Mouse (Mus musculus): Measurements from ENCODE around the gene Mical2. TPM values are rescaled to one million over a fixed set of nuclear protein-coding genes. Genes with fewer than 3 reads are reported as not detected.

Mical2 gene
- polyA plus RNA-seq, 1 experiment from 2014 or later: 15.3 TPM

DNA sequence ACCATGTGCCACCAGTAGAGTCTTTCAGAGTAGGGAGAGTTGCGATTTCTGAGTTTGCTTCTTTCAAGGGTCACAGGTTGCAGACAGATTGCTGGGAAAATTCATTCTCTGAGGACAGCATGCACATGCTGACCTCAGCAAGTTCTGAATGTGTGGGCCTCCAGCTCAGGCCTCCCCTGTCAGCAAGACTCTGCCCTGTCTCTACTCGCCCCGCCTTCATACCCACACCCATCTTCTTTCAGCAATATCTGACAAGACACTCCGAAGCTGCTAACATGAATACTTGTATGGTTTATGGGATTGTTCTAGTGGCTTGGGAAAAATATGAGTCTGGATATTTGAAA, 84.3 kb downstream of the Mical2 start:
- peaks cover 6% of the 10 kb centered on the region for H3K36me3 ChIP-seq (ENCODE audit: insufficient read depth)
- 55% methylated on average over 4 of the region's 4 CpGs for WGBS

DNA sequence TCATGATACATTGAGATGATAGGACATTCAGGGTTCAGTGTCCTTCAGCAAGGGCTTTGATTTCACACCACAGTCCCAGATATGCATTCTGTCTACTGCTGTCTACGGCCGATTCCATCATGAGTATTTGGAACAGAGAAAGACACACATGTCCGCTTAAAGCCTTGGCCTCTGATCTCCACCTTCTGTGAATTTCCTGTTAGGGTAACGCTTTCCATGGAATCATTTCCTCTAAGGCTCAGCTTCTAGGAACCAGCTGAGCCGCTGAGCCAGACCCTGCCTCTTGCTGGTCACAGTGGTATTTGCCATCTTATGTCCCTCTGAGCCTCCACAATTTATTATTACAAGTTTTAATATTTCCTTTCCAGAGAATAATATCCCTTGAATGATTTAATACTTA, 87.6 kb downstream of the Mical2 start:
- Histone ChIP-seq H3K36me3 (ENCODE audit: insufficient read depth) (peaks cover 9% of the 10 kb centered on the region), H3K9me3 (ENCODE audit: low read depth, low read length) (no peaks in the 10 kb centered on the region), H3K27ac (ENCODE audit: low read depth) (no peak overlapping the region), H3K4me1 (ENCODE audit: insufficient read depth) (no peaks in the 10 kb centered on the region), H3K4me3 (ENCODE audit: low read depth, low read length) (no peak overlapping the region), H3K9ac (no peak overlapping the region), H3K27me3 (ENCODE audit: insufficient read depth, low read length) (no peaks in the 10 kb centered on the region), H3K4me2 (no peak overlapping the region)
- no peak for TF ChIP-seq CTCF (IDR thresholded peaks at IDR 0.05; ENCODE audit: low read depth)
- ATAC-seq (ENCODE audit: insufficient read depth) (no peak), DNase-seq (no peak)
- WGBS: 52% methylated on average over 5 of the region's 5 CpGs

More for the DNA sequence above, 84.3 kb downstream of the Mical2 start:
- Histone ChIP-seq H3K4me1 (ENCODE audit: insufficient read depth) (no peaks in the 10 kb centered on the region), H3K27ac (ENCODE audit: low read depth) (peak overlapping the region; percentile 71), H3K9ac (no peak overlapping the region), H3K9me3 (ENCODE audit: low read depth, low read length) (no peaks in the 10 kb centered on the region), H3K4me2 (no peak overlapping the region), H3K4me3 (ENCODE audit: low read depth, low read length) (no peak overlapping the region), H3K27me3 (ENCODE audit: insufficient read depth, low read length) (no peaks in the 10 kb centered on the region)
- no peak for DNase-seq
- TF ChIP-seq CTCF (IDR thresholded peaks at IDR 0.05; ENCODE audit: low read depth): no peak
- peak; percentile 58; the same call in 1 of the 2 replicates for ATAC-seq (ENCODE audit: insufficient read depth)

DNA sequence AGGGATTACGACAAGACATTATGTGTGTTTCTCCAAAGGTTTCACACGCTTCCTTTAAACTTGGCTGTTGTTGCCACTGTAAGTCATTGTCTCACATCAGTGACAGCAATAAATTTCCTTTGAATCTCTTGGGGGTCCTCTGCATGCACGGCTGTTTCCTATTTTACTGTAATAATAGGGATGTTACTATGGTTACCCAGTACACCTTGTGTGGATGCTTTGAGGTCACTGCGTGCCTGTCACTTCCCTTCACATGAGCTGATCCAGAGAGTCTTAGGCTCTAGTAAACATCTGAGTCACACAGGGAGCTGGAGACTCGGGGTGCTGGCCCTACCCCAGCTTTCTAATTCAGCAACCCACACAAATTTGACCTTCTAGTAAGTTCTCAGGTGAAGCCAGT, 88.0 kb downstream of the Mical2 start:
- Histone ChIP-seq H3K9me3 (ENCODE audit: low read depth, low read length) (no peaks in the 10 kb centered on the region), H3K4me3 (ENCODE audit: low read depth, low read length) (no peak overlapping the region), H3K4me2 (no peak overlapping the region), H3K9ac (no peak overlapping the region), H3K27me3 (ENCODE audit: insufficient read depth, low read length) (no peaks in the 10 kb centered on the region), H3K27ac (ENCODE audit: low read depth) (no peak overlapping the region), H3K36me3 (ENCODE audit: insufficient read depth) (peaks cover 9% of the 10 kb centered on the region), H3K4me1 (ENCODE audit: insufficient read depth) (no peaks in the 10 kb centered on the region)
- no peak for TF ChIP-seq CTCF (IDR thresholded peaks at IDR 0.05; ENCODE audit: low read depth)
- 49% methylated on average over 5 of the region's 5 CpGs for WGBS
- ATAC-seq (ENCODE audit: insufficient read depth) (no peak), DNase-seq (no peak)

DNA sequence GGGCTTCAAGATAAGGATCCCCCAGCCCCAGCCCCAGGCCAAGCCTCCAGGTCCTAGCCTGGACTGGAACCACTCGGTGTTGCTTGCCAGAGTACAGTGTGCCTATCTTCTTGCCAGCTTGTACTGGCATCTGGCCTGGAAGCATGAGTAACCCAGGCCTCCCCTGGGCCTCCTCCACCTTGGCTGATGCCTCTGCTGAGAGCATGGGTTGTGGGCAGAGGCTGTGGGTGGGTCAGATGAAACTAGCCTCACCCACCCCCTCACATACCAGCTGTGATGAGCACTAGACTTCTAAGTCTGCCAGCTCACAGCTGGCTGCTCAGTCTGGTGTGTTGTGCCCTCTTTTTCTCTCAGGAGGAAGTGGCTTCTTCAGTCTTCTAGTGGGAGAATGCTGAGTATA, 90.6 kb downstream of the Mical2 start:
- Histone ChIP-seq H3K27ac (ENCODE audit: low read depth) (no peak overlapping the region), H3K4me3 (ENCODE audit: low read depth, low read length) (no peak overlapping the region), H3K27me3 (ENCODE audit: insufficient read depth, low read length) (no peaks in the 10 kb centered on the region), H3K36me3 (ENCODE audit: insufficient read depth) (peaks cover 9% of the 10 kb centered on the region), H3K4me1 (ENCODE audit: insufficient read depth) (no peaks in the 10 kb centered on the region), H3K9me3 (ENCODE audit: low read depth, low read length) (no peaks in the 10 kb centered on the region), H3K4me2 (no peak overlapping the region), H3K9ac (no peak overlapping the region)
- TF ChIP-seq CTCF (IDR thresholded peaks at IDR 0.05; ENCODE audit: low read depth): no peak
- DNase-seq (no peak), ATAC-seq (ENCODE audit: insufficient read depth) (no peak)
- 93% methylated on average over 1 of the region's 1 CpGs for WGBS

DNA sequence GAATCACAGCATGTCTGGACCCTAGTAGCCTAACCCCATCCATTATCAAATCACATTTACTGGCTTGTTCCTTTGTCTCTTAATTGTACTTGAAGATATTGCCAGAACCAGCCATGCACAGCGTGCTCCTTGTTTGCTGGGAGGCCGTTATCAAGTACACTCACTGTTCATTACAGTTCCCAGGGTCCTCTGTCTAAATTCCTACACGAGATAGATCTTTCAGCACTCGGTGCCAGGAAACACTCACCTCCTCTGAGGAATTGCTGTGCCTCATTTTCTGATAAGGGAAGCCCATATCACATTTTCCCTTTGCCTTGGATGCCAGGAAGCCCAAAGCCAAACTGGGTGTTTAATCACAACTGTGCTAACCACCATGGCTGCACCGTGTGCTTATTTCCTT, 91.8 kb downstream of the Mical2 start:
- H3K27ac ChIP-seq (ENCODE audit: low read depth): peak overlapping the region; percentile 4; the same call in 1 of the 2 replicates
- H3K27me3 ChIP-seq (ENCODE audit: insufficient read depth, low read length): no peaks in the 10 kb centered on the region
- no peak overlapping the region for H3K9ac ChIP-seq
- H3K4me2 ChIP-seq: no peak overlapping the region
- WGBS: 24% methylated on average over 5 of the region's 5 CpGs
- TF ChIP-seq CTCF (IDR thresholded peaks at IDR 0.05; ENCODE audit: low read depth): no peak
- no peaks in the 10 kb centered on the region for H3K4me1 ChIP-seq (ENCODE audit: insufficient read depth)
- ATAC-seq (ENCODE audit: insufficient read depth): no peak
- no peak overlapping the region for H3K4me3 ChIP-seq (ENCODE audit: low read depth, low read length)
- H3K9me3 ChIP-seq (ENCODE audit: low read depth, low read length): no peaks in the 10 kb centered on the region
- peaks cover 7% of the 10 kb centered on the region for H3K36me3 ChIP-seq (ENCODE audit: insufficient read depth)
- DNase-seq: no peak

DNA sequence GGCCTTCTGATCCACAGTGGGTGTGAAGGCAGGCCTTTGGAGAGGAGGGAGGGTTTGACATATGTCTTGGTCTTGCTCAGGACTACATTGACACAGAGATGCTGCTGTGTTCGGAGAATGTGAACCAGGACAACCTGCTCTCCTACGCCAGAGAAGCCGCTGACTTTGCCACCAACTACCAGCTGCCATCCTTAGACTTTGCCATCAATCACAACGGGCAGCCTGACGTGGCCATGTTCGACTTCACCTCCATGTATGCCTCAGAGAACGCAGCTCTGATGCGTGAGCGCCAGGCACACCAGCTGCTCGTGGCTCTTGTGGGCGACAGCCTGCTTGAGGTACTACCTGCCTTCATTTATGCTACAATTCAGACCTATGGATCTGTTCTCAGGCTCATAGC, 92.7 kb downstream of the Mical2 start:
- H3K9ac ChIP-seq: no peak overlapping the region
- no peak for ATAC-seq (ENCODE audit: insufficient read depth)
- H3K4me2 ChIP-seq: no peak overlapping the region
- peaks cover 10% of the 10 kb centered on the region for H3K36me3 ChIP-seq (ENCODE audit: insufficient read depth)
- TF ChIP-seq CTCF (IDR thresholded peaks at IDR 0.05; ENCODE audit: low read depth): no peak
- DNase-seq: no peak
- H3K27me3 ChIP-seq (ENCODE audit: insufficient read depth, low read length): no peaks in the 10 kb centered on the region
- no peak overlapping the region for H3K27ac ChIP-seq (ENCODE audit: low read depth)
- H3K9me3 ChIP-seq (ENCODE audit: low read depth, low read length): no peaks in the 10 kb centered on the region
- no peaks in the 10 kb centered on the region for H3K4me1 ChIP-seq (ENCODE audit: insufficient read depth)
- no peak overlapping the region for H3K4me3 ChIP-seq (ENCODE audit: low read depth, low read length)
- WGBS: 89% methylated on average over 11 of the region's 11 CpGs

DNA sequence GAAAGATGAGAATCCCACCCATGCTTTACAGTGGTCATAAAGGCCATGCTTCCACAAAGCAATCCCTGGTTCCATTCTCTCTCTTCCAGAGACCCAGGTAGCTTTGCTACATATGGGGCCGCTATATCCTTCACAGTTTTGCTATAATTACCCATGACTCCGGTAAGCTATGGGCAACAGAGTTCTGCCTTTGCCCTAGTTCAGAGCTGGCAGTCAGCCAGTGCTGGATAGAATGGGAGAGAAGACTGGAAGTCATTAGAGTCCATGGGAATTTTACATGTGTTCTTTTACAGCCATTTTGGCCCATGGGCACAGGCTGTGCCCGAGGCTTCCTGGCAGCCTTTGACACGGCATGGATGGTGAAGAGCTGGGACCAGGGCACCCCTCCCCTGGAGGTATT, 93.8 kb downstream of the Mical2 start:
- Histone ChIP-seq H3K4me3 (ENCODE audit: low read depth, low read length) (no peak overlapping the region), H3K9me3 (ENCODE audit: low read depth, low read length) (no peaks in the 10 kb centered on the region), H3K27ac (ENCODE audit: low read depth) (no peak overlapping the region), H3K4me2 (no peak overlapping the region), H3K9ac (no peak overlapping the region), H3K36me3 (ENCODE audit: insufficient read depth) (peaks cover 19% of the 10 kb centered on the region), H3K4me1 (ENCODE audit: insufficient read depth) (no peaks in the 10 kb centered on the region), H3K27me3 (ENCODE audit: insufficient read depth, low read length) (no peaks in the 10 kb centered on the region)
- TF ChIP-seq CTCF (IDR thresholded peaks at IDR 0.05; ENCODE audit: low read depth): no peak
- ATAC-seq (ENCODE audit: insufficient read depth) (no peak), DNase-seq (peak; percentile 44)
- WGBS: 71% methylated on average over 4 of the region's 4 CpGs

All from lung, embryonic 14.5 days (tissue).